Mouse (Mus musculus): ENCODE measurements around the gene Sorcs3. TPM values are rescaled to one million over a fixed set of nuclear protein-coding genes. Genes with fewer than 3 reads are reported as not detected.
A peak's percentile ranks its signal among the peaks of the same experiment; 100 is the strongest.

Sorcs3 gene
- polyA plus RNA-seq, 1 experiment from 2014 or later = 15.2 TPM

- H3K4me2 ChIP-seq (ENCODE audit: low read length) = no peak overlapping the region
- no peak overlapping the region for H3K4me3 ChIP-seq (replicated peaks; ENCODE audit: low read depth, low read length)
- no peaks in the 10 kb centered on the region for H3K36me3 ChIP-seq (ENCODE audit: control insufficient read depth, insufficient read depth, low read length)
- no peak overlapping the region for H3K27ac ChIP-seq (replicated peaks; ENCODE audit: low read depth, low read length)
- WGBS = 87% methylated on average over 9 of the region's 9 CpGs
- no peak overlapping the region for H3K9ac ChIP-seq (replicated peaks; ENCODE audit: low read length)
- DNase-seq (no peak), ATAC-seq (ENCODE audit: low FRiP score, low TSS enrichment) (no peak)
- no peaks in the 10 kb centered on the region for H3K27me3 ChIP-seq (ENCODE audit: control insufficient read depth, insufficient read depth, low read length)
- H3K9me3 ChIP-seq (ENCODE audit: control insufficient read depth, low read length) = no peaks in the 10 kb centered on the region
- 0 out of 2 replicates have a peak, but pooled peaks cover 4% of the 10 kb centered on the region for H3K4me1 ChIP-seq (ENCODE audit: control insufficient read depth, insufficient read depth, low read length)
These were observed 549.3 kb downstream of the Sorcs3 start for GRCm38 (mm10) chr19:48755156-48755555.

GRCm38 (mm10) chr19:48756831-48757230, 551.0 kb downstream of the Sorcs3 start:
- ATAC-seq (ENCODE audit: low FRiP score, low TSS enrichment) (no peak), DNase-seq (peak; percentile 39)
- Histone ChIP-seq H3K9ac (replicated peaks; ENCODE audit: low read length) (no peak overlapping the region), H3K27ac (replicated peaks; ENCODE audit: low read depth, low read length) (0 out of 2 replicates have a peak overlapping the region, but pooled peaks have one; percentile 32), H3K36me3 (ENCODE audit: control insufficient read depth, insufficient read depth, low read length) (no peaks in the 10 kb centered on the region), H3K4me2 (ENCODE audit: low read length) (no peak overlapping the region), H3K27me3 (ENCODE audit: control insufficient read depth, insufficient read depth, low read length) (no peaks in the 10 kb centered on the region), H3K9me3 (ENCODE audit: control insufficient read depth, low read length) (no peaks in the 10 kb centered on the region), H3K4me1 (ENCODE audit: control insufficient read depth, insufficient read depth, low read length) (0 out of 2 replicates have a peak, but pooled peaks cover 4% of the 10 kb centered on the region), H3K4me3 (replicated peaks; ENCODE audit: low read depth, low read length) (no peak overlapping the region)
- 49% methylated on average over 6 of the region's 6 CpGs for WGBS

- WGBS = 96% methylated on average over 2 of the region's 2 CpGs
- no peak for ATAC-seq (ENCODE audit: low FRiP score, low TSS enrichment)
These were observed 560.7 kb downstream of the Sorcs3 start for GRCm38 (mm10) chr19:48766524-48766923.

GRCm38 (mm10) chr19:48771565-48771964, 565.7 kb downstream of the Sorcs3 start:
- no peaks in the 10 kb centered on the region for H3K36me3 ChIP-seq (ENCODE audit: control insufficient read depth, insufficient read depth, low read length)
- H3K4me2 ChIP-seq (ENCODE audit: low read length) = no peak overlapping the region
- no peak overlapping the region for H3K9ac ChIP-seq (replicated peaks; ENCODE audit: low read length)
- no peak overlapping the region for H3K27ac ChIP-seq (replicated peaks; ENCODE audit: low read depth, low read length)
- 59% methylated on average over 2 of the region's 2 CpGs for WGBS
- no peaks in the 10 kb centered on the region for H3K27me3 ChIP-seq (ENCODE audit: control insufficient read depth, insufficient read depth, low read length)
- H3K4me1 ChIP-seq (ENCODE audit: control insufficient read depth, insufficient read depth, low read length) = no peaks in the 10 kb centered on the region
- no peak for ATAC-seq (ENCODE audit: low FRiP score, low TSS enrichment)
- peaks cover 2% of the 10 kb centered on the region; the same call in 1 of the 2 replicates for H3K9me3 ChIP-seq (ENCODE audit: control insufficient read depth, low read length)
- no peak overlapping the region for H3K4me3 ChIP-seq (replicated peaks; ENCODE audit: low read depth, low read length)
- DNase-seq = no peak

More at GRCm38 (mm10) chr19:48766524-48766923, 560.7 kb downstream of the Sorcs3 start:
- Histone ChIP-seq H3K27ac (replicated peaks; ENCODE audit: low read depth, low read length) (no peak overlapping the region), H3K36me3 (ENCODE audit: control insufficient read depth, insufficient read depth, low read length) (no peaks in the 10 kb centered on the region), H3K4me1 (ENCODE audit: control insufficient read depth, insufficient read depth, low read length) (no peaks in the 10 kb centered on the region), H3K9ac (replicated peaks; ENCODE audit: low read length) (no peak overlapping the region), H3K4me2 (ENCODE audit: low read length) (no peak overlapping the region), H3K9me3 (ENCODE audit: control insufficient read depth, low read length) (no peaks in the 10 kb centered on the region), H3K27me3 (ENCODE audit: control insufficient read depth, insufficient read depth, low read length) (no peaks in the 10 kb centered on the region), H3K4me3 (replicated peaks; ENCODE audit: low read depth, low read length) (no peak overlapping the region)
- no peak for DNase-seq

- DNase-seq = no peak
- ATAC-seq (ENCODE audit: low FRiP score, low TSS enrichment) = no peak
- no peaks in the 10 kb centered on the region for H3K36me3 ChIP-seq (ENCODE audit: control insufficient read depth, insufficient read depth, low read length)
- H3K9ac ChIP-seq (replicated peaks; ENCODE audit: low read length) = no peak overlapping the region
- H3K4me1 ChIP-seq (ENCODE audit: control insufficient read depth, insufficient read depth, low read length) = no peaks in the 10 kb centered on the region
- H3K27me3 ChIP-seq (ENCODE audit: control insufficient read depth, insufficient read depth, low read length) = no peaks in the 10 kb centered on the region
- 93% methylated on average over 3 of the region's 3 CpGs for WGBS
- no peak overlapping the region for H3K4me2 ChIP-seq (ENCODE audit: low read length)
- no peak overlapping the region for H3K4me3 ChIP-seq (replicated peaks; ENCODE audit: low read depth, low read length)
- H3K9me3 ChIP-seq (ENCODE audit: control insufficient read depth, low read length) = peaks cover 3% of the 10 kb centered on the region; the same call in 1 of the 2 replicates
- no peak overlapping the region for H3K27ac ChIP-seq (replicated peaks; ENCODE audit: low read depth, low read length)
These were observed 573.4 kb downstream of the Sorcs3 start for GRCm38 (mm10) chr19:48779095-48779765.

- H3K9me3 ChIP-seq (ENCODE audit: control insufficient read depth, low read length) = peaks cover 3% of the 10 kb centered on the region; the same call in 1 of the 2 replicates
- no peak overlapping the region for H3K9ac ChIP-seq (replicated peaks; ENCODE audit: low read length)
- ATAC-seq (ENCODE audit: low FRiP score, low TSS enrichment) = no peak
- 93% methylated on average over 2 of the region's 2 CpGs for WGBS
- H3K4me2 ChIP-seq (ENCODE audit: low read length) = no peak overlapping the region
- H3K27me3 ChIP-seq (ENCODE audit: control insufficient read depth, insufficient read depth, low read length) = no peaks in the 10 kb centered on the region
- no peak overlapping the region for H3K4me3 ChIP-seq (replicated peaks; ENCODE audit: low read depth, low read length)
- no peaks in the 10 kb centered on the region for H3K4me1 ChIP-seq (ENCODE audit: control insufficient read depth, insufficient read depth, low read length)
- H3K27ac ChIP-seq (replicated peaks; ENCODE audit: low read depth, low read length) = no peak overlapping the region
- H3K36me3 ChIP-seq (ENCODE audit: control insufficient read depth, insufficient read depth, low read length) = no peaks in the 10 kb centered on the region
- no peak for DNase-seq
These were observed 575.0 kb downstream of the Sorcs3 start for GRCm38 (mm10) chr19:48780813-48781212.

GRCm38 (mm10) chr19:48782024-48782721, 576.3 kb downstream of the Sorcs3 start:
- H3K4me1 ChIP-seq (ENCODE audit: control insufficient read depth, insufficient read depth, low read length) = no peaks in the 10 kb centered on the region
- 43% methylated on average over 7 of the region's 7 CpGs for WGBS

GRCm38 (mm10) chr19:48787269-48787668, 581.4 kb downstream of the Sorcs3 start:
- ATAC-seq (ENCODE audit: low FRiP score, low TSS enrichment) (no peak), DNase-seq (no peak)
- Histone ChIP-seq H3K4me3 (replicated peaks; ENCODE audit: low read depth, low read length) (no peak overlapping the region), H3K27ac (replicated peaks; ENCODE audit: low read depth, low read length) (no peak overlapping the region), H3K27me3 (ENCODE audit: control insufficient read depth, insufficient read depth, low read length) (no peaks in the 10 kb centered on the region), H3K9ac (replicated peaks; ENCODE audit: low read length) (no peak overlapping the region), H3K4me1 (ENCODE audit: control insufficient read depth, insufficient read depth, low read length) (no peaks in the 10 kb centered on the region), H3K36me3 (ENCODE audit: control insufficient read depth, insufficient read depth, low read length) (no peaks in the 10 kb centered on the region), H3K9me3 (ENCODE audit: control insufficient read depth, low read length) (no peaks in the 10 kb centered on the region), H3K4me2 (ENCODE audit: low read length) (no peak overlapping the region)
- 87% methylated on average over 4 of the region's 4 CpGs for WGBS

More at GRCm38 (mm10) chr19:48782024-48782721, 576.3 kb downstream of the Sorcs3 start:
- no peak for ATAC-seq (ENCODE audit: low FRiP score, low TSS enrichment)
- Histone ChIP-seq H3K27me3 (ENCODE audit: control insufficient read depth, insufficient read depth, low read length) (no peaks in the 10 kb centered on the region), H3K9ac (replicated peaks; ENCODE audit: low read length) (no peak overlapping the region), H3K36me3 (ENCODE audit: control insufficient read depth, insufficient read depth, low read length) (no peaks in the 10 kb centered on the region), H3K9me3 (ENCODE audit: control insufficient read depth, low read length) (no peaks in the 10 kb centered on the region), H3K4me2 (ENCODE audit: low read length) (no peak overlapping the region), H3K27ac (replicated peaks; ENCODE audit: low read depth, low read length) (no peak overlapping the region), H3K4me3 (replicated peaks; ENCODE audit: low read depth, low read length) (no peak overlapping the region)
- DNase-seq = peak; percentile 29

All from midbrain, embryonic 14.5 days (tissue).